Mouse (Mus musculus) cerebellum, adult 2 months (tissue): ENCODE data around the gene Cenpj. TPM values are rescaled to one million over a fixed set of nuclear protein-coding genes. Genes with fewer than 3 reads are reported as not detected.
A peak's percentile ranks its signal among the peaks of the same experiment; 100 is the strongest.

ENCODE experiments used
- DNase-seq, 2 experiments: peaks; one replicate each; pipeline ENCODE4 v3.0.0; 2021
- H3K27ac ChIP-seq: fragments of 200-500 bp; 2 replicates; pipeline ENCODE4 v1.5.1; 2012; ENCODE audit warnings: low read length, control low read depth, inconsistent platforms; ENCODE audit not compliant: insufficient read depth
- H3K27me3 ChIP-seq: fragments of 200-500 bp; 2 replicates; pipeline ENCODE4 v1.6.1; 2012; ENCODE audit warnings: inconsistent platforms, mild to moderate bottlenecking, low read length, moderate library complexity; ENCODE audit not compliant: control insufficient read depth, insufficient read depth
- H3K4me1 ChIP-seq: fragments of 200-500 bp; 2 replicates; pipeline ENCODE4 v1.6.1; 2011; ENCODE audit warnings: low read length; ENCODE audit not compliant: control insufficient read depth, insufficient read depth
- H3K4me3 ChIP-seq: fragments of 200-500 bp; replicated peaks from 2 replicates; pipeline ENCODE3; 2011; ENCODE audit warnings: mild to moderate bottlenecking, low read depth, low read length, control low read depth; ENCODE audit not compliant: insufficient read depth
- CTCF ChIP-seq: fragments of 200-500 bp; IDR thresholded peaks from 2 replicates; pipeline ENCODE4 v1.5.1; 2011; ENCODE audit warnings: low read depth, mild to moderate bottlenecking, control low read depth, low read length, moderate library complexity, borderline replicate concordance; ENCODE audit not compliant: insufficient read depth
- POLR2A ChIP-seq: fragments of 200-500 bp; IDR thresholded peaks from 2 replicates; pipeline ENCODE4 v1.6.1; 2011; ENCODE audit warnings: low read length, control low read depth, borderline replicate concordance; ENCODE audit not compliant: insufficient read depth
- WGBS: fragments of 180-500 bp; shearing (Covaris S2); methylation state at CpG from one replicate; pipeline ENCODE4 v1.1.7; 2018; 5-methylcytosine and 5-hydroxymethylcytosine counted together
- polyA plus RNA-seq: library from polyadenylated mRNA; depleted of rRNA; stranded (reverse); fragments of >200 nt; gene quantifications from 2 replicates; pipeline ENCODE4 v1.2.3, GENCODE M21; 2012; rRNA removed

Gene Cenpj
- 3.2 and 4.1 TPM in 2 replicates for polyA plus RNA-seq

DNA sequence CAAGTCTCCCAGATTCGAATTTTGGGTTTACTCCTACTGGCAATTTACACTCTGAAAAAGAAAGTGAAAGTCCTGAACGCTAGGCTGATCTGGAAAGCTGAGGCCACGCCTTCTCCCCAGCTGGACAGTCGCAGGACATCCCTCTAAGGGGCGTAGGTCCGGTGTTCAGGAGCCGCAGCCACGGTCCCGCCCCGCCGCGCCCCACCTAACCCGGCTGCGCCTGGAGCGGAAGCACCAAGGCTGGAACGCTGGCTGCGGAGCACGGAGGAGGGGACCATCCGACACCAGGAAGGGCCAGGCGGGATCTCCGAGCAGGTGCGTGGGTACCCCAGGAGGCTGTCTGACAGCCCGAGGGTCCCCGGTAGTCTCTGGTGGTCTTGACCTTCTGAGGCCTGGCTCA lies at the start of gene Cenpj, which contains the start of gene Parp4:
Cenpj (minus strand) TSS at position 10 of the 400 bp plus-strand sequence.
Parp4 (plus strand) TSS at position 204 of the 400 bp plus-strand sequence.
- Histone ChIP-seq H3K27ac (0 out of 2 replicates have a peak within 1 kb of the TSS, but pooled peaks have one; percentile 9), H3K4me1 (no peaks in the 10 kb centered on the region), H3K27me3 (no peaks in the 10 kb centered on the region), H3K4me3 (peak within 1 kb of the TSS; percentile 60)
- no peak for TF ChIP-seq POLR2A
- no peak for TF ChIP-seq CTCF
- WGBS: under 1% methylated on average over 24 of the region's 24 CpGs
- DNase-seq: peak; percentile 72 to 74

DNA sequence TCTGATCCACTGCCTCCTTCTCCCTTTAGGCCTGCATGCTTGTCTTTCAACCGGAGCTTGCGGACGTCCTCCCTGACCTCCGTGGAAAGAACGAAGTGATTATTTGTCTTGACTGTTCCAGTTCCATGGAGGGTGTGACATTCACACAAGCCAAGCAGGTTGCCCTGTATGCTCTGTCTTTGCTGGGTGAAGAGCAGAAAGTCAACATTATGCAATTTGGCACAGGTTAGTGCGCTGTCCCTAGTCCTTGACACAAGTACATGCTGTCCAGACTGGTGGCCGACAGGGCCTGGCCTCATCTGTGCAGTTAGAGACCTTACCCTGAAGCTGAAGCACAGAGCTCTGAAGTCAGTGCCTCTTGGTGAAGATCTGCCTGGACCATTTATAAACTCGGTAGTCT lies 45.2 kb upstream of the Cenpj start:
- TF ChIP-seq POLR2A: no peak
- no peak for TF ChIP-seq CTCF
- Histone ChIP-seq H3K4me3 (no peak overlapping the region), H3K27ac (no peak overlapping the region), H3K4me1 (no peaks in the 10 kb centered on the region), H3K27me3 (no peaks in the 10 kb centered on the region)
- no peak for DNase-seq
- WGBS: 91% methylated on average over 8 of the region's 8 CpGs

- no peaks in the 10 kb centered on the region for H3K27me3 ChIP-seq
- WGBS: 83% methylated on average over 1 of the region's 1 CpGs
- DNase-seq: no peak
- H3K4me3 ChIP-seq: no peak overlapping the region
- no peak overlapping the region for H3K27ac ChIP-seq
- TF ChIP-seq POLR2A (no peak), CTCF (no peak)
- H3K4me1 ChIP-seq: no peaks in the 10 kb centered on the region
Measured at GRCm38 (mm10) chr14:56617470-56617869, 42.2 kb upstream of the Cenpj start.

- H3K4me3 ChIP-seq: no peak overlapping the region
- 89% methylated on average over 3 of the region's 3 CpGs for WGBS
- DNase-seq: no peak
- H3K4me1 ChIP-seq: no peaks in the 10 kb centered on the region
- no peaks in the 10 kb centered on the region for H3K27me3 ChIP-seq
- TF ChIP-seq POLR2A: no peak
- no peak for TF ChIP-seq CTCF
- no peak overlapping the region for H3K27ac ChIP-seq
Measured at GRCm38 (mm10) chr14:56613212-56613611, 38.0 kb upstream of the Cenpj start.

DNA sequence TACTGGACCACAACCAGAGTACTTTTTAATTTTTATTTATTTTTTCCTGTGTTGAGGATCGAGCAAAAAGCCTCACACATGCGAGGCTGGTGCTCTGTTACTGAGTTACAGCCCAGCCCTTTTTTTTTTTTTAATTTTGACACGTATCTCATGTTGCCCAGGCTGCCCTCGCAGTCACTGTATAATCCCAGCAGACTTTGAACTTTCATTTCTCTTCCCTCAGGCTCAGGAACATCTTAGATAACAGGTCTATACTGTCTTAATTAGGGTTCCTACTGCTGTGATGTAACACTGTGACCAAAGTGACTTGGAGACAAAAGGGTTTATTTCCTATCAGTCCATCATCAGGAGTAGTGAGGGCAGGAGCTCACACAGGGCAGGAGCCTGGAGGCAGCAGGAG lies 29.9 kb upstream of the Cenpj start:
- H3K27ac ChIP-seq: no peak overlapping the region
- WGBS: 80% methylated on average over 4 of the region's 4 CpGs

DNA sequence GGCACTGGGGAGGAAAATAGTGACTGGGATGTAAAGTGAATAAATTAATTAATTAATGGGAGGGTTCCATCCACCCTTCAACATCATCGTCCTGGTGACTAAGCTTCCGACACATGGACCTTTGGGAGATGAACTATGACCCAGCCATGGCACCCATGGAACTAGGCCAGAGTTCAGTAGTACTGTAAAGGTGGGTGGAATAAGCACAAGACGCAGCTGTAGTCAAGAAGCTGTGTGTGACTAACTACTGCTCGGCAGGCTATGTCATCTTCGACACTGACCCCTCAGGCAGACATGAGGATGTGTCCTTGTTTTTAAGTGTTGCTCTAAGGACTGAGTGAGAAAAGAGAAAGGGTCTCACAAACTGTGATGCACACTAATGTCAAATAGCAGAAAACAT lies 29.2 kb upstream of the Cenpj start:
- H3K27me3 ChIP-seq: no peaks in the 10 kb centered on the region
- no peak for TF ChIP-seq CTCF
- no peak for TF ChIP-seq POLR2A
- no peaks in the 10 kb centered on the region for H3K4me1 ChIP-seq
- H3K4me3 ChIP-seq: no peak overlapping the region
- WGBS: 90% methylated on average over 5 of the region's 5 CpGs
- DNase-seq: no peak
- no peak overlapping the region for H3K27ac ChIP-seq

More for the DNA sequence above, 29.9 kb upstream of the Cenpj start:
- no peaks in the 10 kb centered on the region for H3K4me1 ChIP-seq
- TF ChIP-seq POLR2A: no peak
- no peak for TF ChIP-seq CTCF
- no peak for DNase-seq
- H3K4me3 ChIP-seq: no peak overlapping the region
- H3K27me3 ChIP-seq: no peaks in the 10 kb centered on the region

DNA sequence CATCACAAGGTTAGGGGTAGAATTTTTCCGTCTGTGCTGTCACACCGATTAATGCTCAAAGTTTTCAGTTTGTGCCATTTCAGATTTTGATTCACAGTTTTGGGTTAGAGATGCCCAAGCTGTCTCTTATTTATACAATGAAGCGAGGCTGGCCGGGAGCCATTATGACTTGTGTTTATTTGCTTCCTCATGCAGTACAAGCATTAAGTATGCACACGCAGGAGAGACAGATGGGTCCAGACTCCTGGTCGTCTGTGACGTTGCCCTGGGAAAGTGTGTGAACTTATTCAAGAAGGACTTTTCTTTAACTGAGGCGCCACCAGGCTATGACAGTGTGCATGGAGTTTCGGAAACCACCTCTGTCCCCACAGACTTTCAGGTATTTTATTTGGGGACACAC lies 26.8 kb upstream of the Cenpj start:
- Histone ChIP-seq H3K4me1 (no peaks in the 10 kb centered on the region), H3K27me3 (no peaks in the 10 kb centered on the region), H3K4me3 (no peak overlapping the region), H3K27ac (no peak overlapping the region)
- no peak for TF ChIP-seq POLR2A
- no peak for TF ChIP-seq CTCF
- DNase-seq: no peak
- WGBS: 66% methylated on average over 9 of the region's 9 CpGs

GRCm38 (mm10) chr14:56598759-56599158 lies 23.5 kb upstream of the Cenpj start:
- WGBS: 46% methylated on average over 6 of the region's 6 CpGs
- Histone ChIP-seq H3K27me3 (no peaks in the 10 kb centered on the region), H3K27ac (no peak overlapping the region), H3K4me1 (no peaks in the 10 kb centered on the region), H3K4me3 (no peak overlapping the region)
- TF ChIP-seq CTCF (peak; percentile 49), POLR2A (no peak)
- peak in 1 of 2 experiments; percentile 20 for DNase-seq
